Mouse (Mus musculus) ES-E14 (cell line): ENCODE measurements around the gene Wdr75. TPM values are rescaled to one million over a fixed set of nuclear protein-coding genes. Genes with fewer than 3 reads are reported as not detected.

Experiments used
- DNase-seq: peaks from one replicate; pipeline ENCODE4 v3.0.0-alpha.2; 2013; ENCODE audit warnings: low read depth, low spot score
- H3K27ac ChIP-seq: 2 replicates; pipeline ENCODE4 v1.5.1; 2012; ENCODE audit warnings: low read depth, mild to moderate bottlenecking, low read length, moderate library complexity, mixed read lengths; ENCODE audit not compliant: poor library complexity, insufficient read depth, severe bottlenecking
- H3K36me3 ChIP-seq: 2 replicates; pipeline ENCODE4 v1.6.1; 2012; ENCODE audit warnings: mild to moderate bottlenecking, low read length, moderate library complexity, mixed read lengths; ENCODE audit not compliant: control insufficient read depth, poor library complexity, insufficient read depth, severe bottlenecking
- H3K4me1 ChIP-seq, 2 experiments: fragments of 150-350 bp in 1 of 2; sonication (generic) in 1 of 2; 2 replicates each; pipeline ENCODE4 v1.6.1; 2012; ENCODE audit warnings: low read length in 2 of 2, mild to moderate bottlenecking in 1 of 2, mixed read lengths in 1 of 2; ENCODE audit not compliant: control insufficient read depth in 2 of 2, insufficient read depth in 2 of 2, poor library complexity in 1 of 2
- H3K4me3 ChIP-seq, 2 experiments: fragments of 150-350 bp in 1 of 2; sonication (generic) in 1 of 2; 2 replicates each; pipeline ENCODE4 v1.5.1; 2012; ENCODE audit warnings: low read length in 2 of 2, low read depth in 1 of 2, mild to moderate bottlenecking in 1 of 2, mixed read lengths in 1 of 2; ENCODE audit not compliant: insufficient read depth in 1 of 2, poor library complexity in 1 of 2, severe bottlenecking in 1 of 2
- H3K9ac ChIP-seq: 2 replicates; pipeline ENCODE4 v1.6.1; 2012; ENCODE audit warnings: low read depth, mild to moderate bottlenecking, low read length, mixed read lengths; ENCODE audit not compliant: poor library complexity, insufficient read depth, severe bottlenecking
- H3K9me3 ChIP-seq: fragments of 150-350 bp; sonication (generic); 2 replicates; pipeline ENCODE4 v1.6.1; 2012; ENCODE audit warnings: low read depth, mild to moderate bottlenecking, low read length; ENCODE audit not compliant: control insufficient read depth, insufficient read depth
- CHD2 ChIP-seq: IDR thresholded peaks from 2 replicates; pipeline ENCODE4 v1.6.1; 2014; ENCODE audit warnings: mild to moderate bottlenecking, low read depth, low read length, inconsistent platforms
- HCFC1 ChIP-seq: IDR thresholded peaks from 2 replicates; pipeline ENCODE4 v1.6.1; 2012; ENCODE audit warnings: low read length, inconsistent platforms, borderline replicate concordance; ENCODE audit not compliant: insufficient read depth
- MAFK ChIP-seq: IDR thresholded peaks from 2 replicates; pipeline ENCODE4 v1.6.1; 2014; ENCODE audit warnings: mild to moderate bottlenecking, low read depth, low read length, inconsistent platforms; ENCODE audit not compliant: insufficient read depth
- ZC3H11A ChIP-seq: IDR thresholded peaks from 2 replicates; pipeline ENCODE4 v1.6.1; 2012; ENCODE audit warnings: low read depth, mild to moderate bottlenecking, inconsistent platforms, low read length, borderline replicate concordance
- ZNF384 ChIP-seq: IDR thresholded peaks from 2 replicates; pipeline ENCODE4 v1.6.1; 2012; ENCODE audit warnings: low read depth, low read length, inconsistent platforms
- in situ Hi-C, 2 experiments: fragments of 600-800 bp; cut with MboI; formaldehyde crosslinking; loops; one replicate each; pipeline ENCODE4 v1.15.1; 2025; ENCODE audit warnings: low sequenced_read_pairs in 2 of 2, inconsistent platforms in 1 of 2; ENCODE audit not compliant: unreplicated experiment in 2 of 2
- total RNA-seq: library from RNA; depleted of rRNA; stranded (reverse); fragments of 300-350 nt; gene quantifications from 2 replicates; pipeline ENCODE4 v1.2.3, GENCODE M21; 2012

Wdr75 gene
- total RNA-seq, 1 experiment, result 128 TPM

- H3K4me1 ChIP-seq, result no peaks in the 10 kb centered on the region
- no peak for DNase-seq
- in situ Hi-C loops, result no loop called here
- no peaks in the 10 kb centered on the region; the same call in 1 of the 2 replicates for H3K36me3 ChIP-seq
- no peak overlapping the region for H3K4me3 ChIP-seq
- TF ChIP-seq MAFK (no peak), HCFC1 (no peak), ZNF384 (no peak), CHD2 (no peak), ZC3H11A (no peak)
- H3K9ac ChIP-seq, result no peak overlapping the region
- H3K9me3 ChIP-seq, result no peaks in the 10 kb centered on the region
- H3K27ac ChIP-seq, result no peak overlapping the region
These were observed 43.3 kb downstream of the Wdr75 start for GRCm38 (mm10) chr1:45838271-45838670.

GRCm38 (mm10) chr1:45845466-45845865, 50.5 kb downstream of the Wdr75 start:
- DNase-seq, result no peak

GRCm38 (mm10) chr1:45858038-45858437, 63.1 kb downstream of the Wdr75 start:
- no peak for DNase-seq
- Histone ChIP-seq H3K36me3 (no peaks in the 10 kb centered on the region), H3K9me3 (no peaks in the 10 kb centered on the region), H3K4me3 (no peak overlapping the region), H3K27ac (no peak overlapping the region), H3K9ac (no peak overlapping the region), H3K4me1 (no peaks in the 10 kb centered on the region)
- in situ Hi-C loops, result loop anchor here in 1 of 2 experiments (25.0 kb wide), 1 partner anchor 154 kb away; no protein-coding TSS in a partner anchor
- TF ChIP-seq MAFK, result no peak
- TF ChIP-seq ZNF384, result no peak

More at GRCm38 (mm10) chr1:45845466-45845865, 50.5 kb downstream of the Wdr75 start:
- TF ChIP-seq ZC3H11A (no peak), HCFC1 (no peak), CHD2 (no peak)
- Histone ChIP-seq H3K36me3 (no peaks in the 10 kb centered on the region), H3K27ac (no peak overlapping the region), H3K4me3 (no peak overlapping the region), H3K9me3 (peaks cover 2% of the 10 kb centered on the region; the same call in 1 of the 2 replicates), H3K9ac (no peak overlapping the region), H3K4me1 (no peaks in the 10 kb centered on the region)
- in situ Hi-C loops, result no loop called here

GRCm38 (mm10) chr1:45860349-45860748, 65.4 kb downstream of the Wdr75 start:
- no peak for DNase-seq
- Histone ChIP-seq H3K27ac (no peak overlapping the region), H3K4me1 (no peaks in the 10 kb centered on the region), H3K36me3 (no peaks in the 10 kb centered on the region), H3K9ac (no peak overlapping the region), H3K9me3 (no peaks in the 10 kb centered on the region), H3K4me3 (no peak overlapping the region)
- no peak for TF ChIP-seq ZNF384
- TF ChIP-seq CHD2, result no peak
- TF ChIP-seq ZC3H11A, result no peak
- TF ChIP-seq HCFC1, result no peak
- peak; percentile 81 for TF ChIP-seq MAFK
- in situ Hi-C loops, result loop anchor here in 1 of 2 experiments (25.0 kb wide), 1 partner anchor 152 kb away; no protein-coding TSS in a partner anchor

DNA sequence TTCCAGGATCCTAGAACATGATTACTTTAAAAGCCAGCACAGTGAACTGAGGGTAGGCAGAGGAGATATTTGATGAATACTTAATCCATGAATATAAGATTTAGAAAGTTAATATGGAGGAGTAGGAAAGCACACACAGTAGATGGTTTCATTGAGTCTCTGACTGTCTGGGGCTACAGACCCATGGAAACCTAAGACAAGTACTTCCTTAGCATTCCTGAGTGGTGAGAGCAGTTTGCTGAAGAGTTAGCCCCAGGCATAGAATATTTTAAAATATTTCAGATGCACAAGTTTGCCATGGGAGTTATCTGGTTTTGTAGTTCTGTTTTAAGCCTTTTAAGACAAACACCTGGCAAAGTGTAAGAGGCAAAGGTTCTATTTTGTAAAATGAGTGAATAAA, 66.2 kb downstream of the Wdr75 start:
- no peak for DNase-seq
- TF ChIP-seq CHD2 (no peak), ZC3H11A (no peak)
- H3K4me1 ChIP-seq, result 0 out of 4 replicates have a peak, but pooled peaks cover under 1 to 3% of the 10 kb centered on the region in 2 experiments
- H3K9me3 ChIP-seq, result no peaks in the 10 kb centered on the region
- in situ Hi-C loops, result loop anchor here in 1 of 2 experiments (25.0 kb wide), 1 partner anchor 151 kb away; no protein-coding TSS in a partner anchor
- no peak overlapping the region for H3K4me3 ChIP-seq
- H3K36me3 ChIP-seq, result no peaks in the 10 kb centered on the region
- no peak overlapping the region for H3K27ac ChIP-seq
- no peak overlapping the region for H3K9ac ChIP-seq
